Mouse (Mus musculus) thymus, adult 2 months (tissue): ENCODE data around the gene Abhd6. TPM values are rescaled to one million over a fixed set of nuclear protein-coding genes. Genes with fewer than 3 reads are reported as not detected.

ENCODE experiments used
- DNase-seq: peaks from one replicate; pipeline ENCODE4 v3.0.0; 2021
- H3K27ac ChIP-seq: fragments of 200-500 bp; 2 replicates; pipeline ENCODE4 v1.5.1; 2012; ENCODE audit warnings: low read length, control low read depth; ENCODE audit not compliant: control insufficient read depth, insufficient read depth
- H3K27me3 ChIP-seq: fragments of 200-500 bp; 2 replicates; pipeline ENCODE4 v1.6.1; 2012; ENCODE audit warnings: mild to moderate bottlenecking, low read length, moderate library complexity, mixed read lengths; ENCODE audit not compliant: control insufficient read depth, insufficient read depth
- H3K36me3 ChIP-seq: fragments of 200-500 bp; 2 replicates; pipeline ENCODE4 v1.6.1; 2012; ENCODE audit warnings: mild to moderate bottlenecking, low read length, moderate library complexity; ENCODE audit not compliant: control insufficient read depth, insufficient read depth
- H3K4me1 ChIP-seq: fragments of 200-500 bp; replicated peaks from 2 replicates; pipeline ENCODE4 v1.6.1; 2012; ENCODE audit warnings: low read length; ENCODE audit not compliant: control insufficient read depth, insufficient read depth
- H3K4me3 ChIP-seq: fragments of 200-500 bp; 2 replicates; pipeline ENCODE4 v1.5.1; 2012; ENCODE audit warnings: mild to moderate bottlenecking, low read length, control low read depth, moderate library complexity; ENCODE audit not compliant: control insufficient read depth, insufficient read depth
- CTCF ChIP-seq: fragments of 200-500 bp; IDR thresholded peaks from 2 replicates; pipeline ENCODE4 v1.5.1; 2012; ENCODE audit warnings: mild to moderate bottlenecking, control low read depth, low read length, moderate library complexity, borderline replicate concordance; ENCODE audit not compliant: control insufficient read depth, poor library complexity, insufficient read depth; ENCODE audit errors: extremely low read depth
- POLR2A ChIP-seq: fragments of 200-500 bp; IDR thresholded peaks from 2 replicates; pipeline ENCODE4 v1.6.1; 2012; ENCODE audit warnings: mild to moderate bottlenecking, low read length, control low read depth, moderate library complexity; ENCODE audit not compliant: control insufficient read depth, poor library complexity, insufficient read depth; ENCODE audit errors: extremely low read depth
- WGBS: fragments of 180-500 bp; shearing (Covaris S2); methylation state at CpG from one replicate; pipeline ENCODE4 v1.1.7; 2018; 5-methylcytosine and 5-hydroxymethylcytosine counted together
- polyA plus RNA-seq: library from polyadenylated mRNA; depleted of rRNA; stranded (reverse); fragments of >200 nt; gene quantifications from 2 replicates; pipeline ENCODE4 v1.2.3, GENCODE M21; 2012

Abhd6 gene
- polyA plus RNA-seq, 1 experiment = 18.1 TPM

DNA sequence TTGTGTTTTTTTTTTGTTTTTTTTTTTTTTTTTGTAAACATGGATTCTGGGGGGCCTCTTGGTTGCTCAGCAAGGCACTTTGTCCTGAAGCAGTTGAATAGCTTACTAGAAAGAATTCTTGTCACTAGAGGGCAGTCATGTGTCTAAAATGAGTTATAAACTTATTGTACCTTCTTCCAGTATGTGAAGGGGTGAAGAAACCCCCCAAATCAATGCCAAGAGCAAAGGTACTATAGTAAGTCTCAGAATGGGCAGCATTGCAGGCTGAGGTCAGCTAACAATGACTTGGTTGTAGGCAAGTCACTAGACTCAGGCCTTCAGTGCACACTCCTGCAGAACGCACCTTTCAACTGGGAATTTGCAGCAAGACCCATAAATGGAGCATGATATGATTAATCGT is 89.9 kb downstream of the Abhd6 start:
- Histone ChIP-seq H3K27me3 (no peaks in the 10 kb centered on the region), H3K36me3 (peaks cover 21% of the 10 kb centered on the region), H3K4me1 (peaks cover 6% of the 10 kb centered on the region), H3K27ac (no peak overlapping the region), H3K4me3 (no peak overlapping the region)
- TF ChIP-seq CTCF (no peak), POLR2A (no peak)
- DNase-seq = no peak
- 91% methylated on average over 2 of the region's 2 CpGs for WGBS

- H3K4me3 ChIP-seq = no peak overlapping the region
- DNase-seq = no peak
- H3K27ac ChIP-seq = no peak overlapping the region
- peaks cover 18% of the 10 kb centered on the region for H3K36me3 ChIP-seq
- TF ChIP-seq POLR2A (no peak), CTCF (no peak)
- H3K4me1 ChIP-seq = peaks cover 8% of the 10 kb centered on the region
- H3K27me3 ChIP-seq = no peaks in the 10 kb centered on the region
- 85% methylated on average over 5 of the region's 5 CpGs for WGBS
These were observed 90.7 kb downstream of the Abhd6 start for GRCm38 (mm10) chr14:8093427-8093826.

GRCm38 (mm10) chr14:8094931-8095561 is 92.3 kb downstream of the Abhd6 start:
- Histone ChIP-seq H3K4me1 (peaks cover 14% of the 10 kb centered on the region), H3K27me3 (no peaks in the 10 kb centered on the region), H3K27ac (no peak overlapping the region), H3K36me3 (peaks cover 3% of the 10 kb centered on the region; the same call in 1 of the 2 replicates), H3K4me3 (no peak overlapping the region)
- no peak for TF ChIP-seq POLR2A
- no peak for TF ChIP-seq CTCF
- DNase-seq = no peak
- WGBS = 47% methylated on average over 3 of the region's 3 CpGs

GRCm38 (mm10) chr14:8095562-8095950 is 92.9 kb downstream of the Abhd6 start:
- WGBS = 32% methylated on average over 7 of the region's 7 CpGs
- no peaks in the 10 kb centered on the region for H3K36me3 ChIP-seq
- no peak for DNase-seq
- H3K27me3 ChIP-seq = no peaks in the 10 kb centered on the region
- no peak overlapping the region for H3K4me3 ChIP-seq
- H3K4me1 ChIP-seq = peaks cover 17% of the 10 kb centered on the region
- no peak overlapping the region for H3K27ac ChIP-seq
- TF ChIP-seq POLR2A = no peak
- no peak for TF ChIP-seq CTCF

- WGBS = under 1% methylated on average over 89 of the region's 89 CpGs
- peak; percentile 96 for DNase-seq
- TF ChIP-seq POLR2A (no peak), CTCF (peak; percentile 50; the same call in 1 of the 2 replicates)
These were observed 95.4 kb downstream of the Abhd6 start, which contains the start of gene Pxk for GRCm38 (mm10) chr14:8097978-8098686. Pxk (plus strand) TSS chr14:8098211.

DNA sequence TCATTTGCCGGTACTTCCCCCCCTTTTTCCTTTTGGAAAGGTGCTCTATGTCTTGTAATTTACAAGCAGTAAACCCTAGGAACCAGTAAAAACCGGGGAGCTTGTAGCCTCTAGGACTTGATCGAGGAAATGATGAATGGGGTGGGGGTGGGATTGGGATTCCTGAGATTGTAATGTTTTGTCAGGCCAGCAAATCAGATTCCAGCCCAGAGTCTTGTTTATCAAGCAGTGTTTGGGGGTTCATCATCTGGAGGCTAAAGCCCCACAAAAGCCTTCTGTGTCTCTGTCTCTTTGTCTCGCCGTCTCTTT is 95.9 kb downstream of the Abhd6 start:
- peak overlapping the region; percentile 71 for H3K4me3 ChIP-seq
- no peak for TF ChIP-seq POLR2A
- no peak for TF ChIP-seq CTCF
- H3K36me3 ChIP-seq = no peaks in the 10 kb centered on the region
- H3K27ac ChIP-seq = no peak overlapping the region
- no peaks in the 10 kb centered on the region for H3K27me3 ChIP-seq
- peaks cover 17% of the 10 kb centered on the region for H3K4me1 ChIP-seq
- DNase-seq = no peak
- 3% methylated on average over 5 of the region's 5 CpGs for WGBS

More at GRCm38 (mm10) chr14:8097978-8098686, 95.4 kb downstream of the Abhd6 start, which contains the start of gene Pxk:
- H3K4me3 ChIP-seq = peak within 1 kb of the TSS; percentile 71
- H3K27me3 ChIP-seq = no peaks in the 10 kb centered on the region
- H3K36me3 ChIP-seq = no peaks in the 10 kb centered on the region
- H3K27ac ChIP-seq = no peak within 1 kb of the TSS
- peaks cover 17% of the 10 kb centered on the region for H3K4me1 ChIP-seq

DNA sequence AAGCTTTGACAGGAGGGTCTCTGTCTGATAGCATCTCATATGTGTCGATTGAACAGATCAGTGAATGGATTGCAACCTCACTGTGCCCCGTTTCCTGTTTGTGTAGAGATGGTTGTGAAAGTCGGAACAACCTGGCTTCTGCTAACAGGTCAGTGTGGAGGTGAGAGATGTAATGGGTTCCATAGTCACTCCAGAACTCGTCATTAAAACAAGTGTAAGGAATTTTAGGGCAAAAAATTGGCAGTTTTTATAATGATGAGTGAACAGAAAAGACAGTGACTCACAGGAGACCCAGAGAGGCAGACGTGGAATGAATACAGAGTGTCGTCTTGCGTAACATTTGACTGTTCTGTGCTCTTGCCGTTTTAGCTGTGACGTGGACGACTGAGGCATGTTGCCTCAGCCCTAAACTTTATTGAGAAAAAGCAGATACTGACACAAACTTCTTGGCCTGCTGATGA is 96.9 kb downstream of the Abhd6 start:
- DNase-seq = no peak
- H3K36me3 ChIP-seq = no peaks in the 10 kb centered on the region
- TF ChIP-seq CTCF (no peak), POLR2A (no peak)
- H3K4me3 ChIP-seq = no peak overlapping the region
- H3K27ac ChIP-seq = no peak overlapping the region
- H3K27me3 ChIP-seq = no peaks in the 10 kb centered on the region
- peaks cover 17% of the 10 kb centered on the region for H3K4me1 ChIP-seq
- WGBS = 38% methylated on average over 10 of the region's 10 CpGs
